Mouse (Mus musculus): ENCODE data around the gene Cenpe. TPM values are rescaled to one million over a fixed set of nuclear protein-coding genes. Genes with fewer than 3 reads are reported as not detected.
A peak's percentile ranks its signal among the peaks of the same experiment; 100 is the strongest.

Gene Cenpe
- total and polyA plus RNA-seq, 2 experiments from 2014 or later: 3.9 to 7.1 TPM

DNA sequence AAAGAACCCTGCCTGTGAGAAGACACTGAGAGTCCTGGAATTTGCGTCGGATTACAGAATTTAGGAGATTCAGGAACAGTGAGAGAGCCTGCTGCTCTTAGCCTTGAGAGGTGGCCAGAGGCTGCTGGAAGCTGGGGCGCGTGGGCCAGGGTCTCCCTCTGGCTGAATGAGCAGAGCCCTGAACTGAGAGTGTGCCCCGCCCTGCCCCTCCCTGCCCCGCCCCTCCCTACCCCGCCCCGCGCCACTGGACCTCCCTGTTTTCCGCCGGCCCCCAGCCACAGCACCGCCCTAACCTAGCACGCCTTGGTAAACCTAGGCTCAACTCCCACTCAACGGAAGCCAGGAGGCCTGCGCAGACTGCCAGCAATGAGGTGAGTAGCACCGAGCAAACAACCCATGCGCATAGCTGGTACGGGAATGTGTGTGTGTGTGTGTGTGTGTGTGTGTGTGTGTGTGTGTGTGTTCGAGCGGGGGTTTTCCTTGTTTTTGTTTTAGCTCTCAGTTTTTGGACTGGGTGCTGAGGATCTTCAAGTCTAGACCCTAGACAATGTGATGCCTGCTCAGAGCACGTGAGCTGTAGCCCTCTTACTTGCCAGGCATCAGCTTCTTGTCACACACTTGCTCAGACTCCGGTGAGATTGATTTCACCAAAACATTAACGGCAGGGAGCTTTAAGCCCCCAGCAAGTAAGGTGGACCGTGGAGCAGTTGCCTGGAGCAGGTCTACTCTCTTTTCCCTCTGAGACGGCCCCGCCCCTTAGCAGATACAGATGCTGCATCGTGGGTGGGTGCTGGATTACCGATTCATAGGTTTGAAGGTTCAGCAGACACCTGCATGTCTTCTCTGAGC is 95.3 kb downstream of the Cenpe start, which contains the start of gene Slc9b2:
Gene Slc9b2 (plus strand): TSS at position 290 of the 849 bp plus-strand sequence.
- no peak for TF ChIP-seq CTCF (IDR thresholded peaks at IDR 0.05; ENCODE audit: low read depth)
- Histone ChIP-seq H3K4me1 (ENCODE audit: insufficient read depth, low read length) (0 out of 2 replicates have a peak, but pooled peaks cover 5% of the 10 kb centered on the region), H3K9ac (replicated peaks; ENCODE audit: low read length) (no peak within 1 kb of the TSS; the same call in 1 of the 2 replicates), H3K9me3 (ENCODE audit: low read length) (no peaks in the 10 kb centered on the region), H3K27ac (no peak within 1 kb of the TSS), H3K36me3 (ENCODE audit: insufficient read depth, low read length) (no peaks in the 10 kb centered on the region), H3K27me3 (ENCODE audit: insufficient read depth, low read length) (no peaks in the 10 kb centered on the region), H3K4me3 (ENCODE audit: low read length) (peak within 1 kb of the TSS; percentile 29), H3K4me2 (ENCODE audit: low read depth, low read length) (peak within 1 kb of the TSS; percentile 62)
- DNase-seq (ENCODE audit: low spot score): peak; percentile 37
- 11% methylated on average over 28 of the region's 28 CpGs for WGBS
- peak; percentile 88 for ATAC-seq

DNA sequence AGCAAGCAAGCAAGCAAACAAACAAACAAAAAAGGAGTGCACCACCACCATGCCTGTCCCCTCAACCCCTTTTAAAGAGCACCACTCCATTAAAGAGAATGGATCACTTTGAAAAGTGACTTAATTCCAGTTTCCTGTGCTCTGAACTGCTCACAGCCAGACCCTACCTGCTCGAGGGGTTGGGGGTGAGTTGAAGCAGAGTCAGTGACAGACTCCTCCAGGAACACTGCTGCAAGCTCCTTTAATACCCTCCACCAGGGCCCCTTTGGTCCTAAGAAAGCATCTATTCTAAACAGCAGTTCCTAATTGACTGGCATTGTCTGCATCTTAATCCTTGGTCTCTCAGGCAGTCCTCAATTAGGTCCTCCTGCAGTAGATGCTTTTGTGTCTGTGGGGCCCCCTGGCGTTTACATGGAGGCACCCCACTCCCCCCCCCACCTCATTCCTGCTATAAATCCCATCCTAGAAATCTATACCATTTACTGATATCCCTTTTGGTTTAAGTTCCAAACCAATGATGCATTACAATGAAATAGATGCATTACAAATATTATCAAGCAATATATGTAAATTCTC is 100.7 kb downstream of the Cenpe start:
- no peaks in the 10 kb centered on the region for H3K4me1 ChIP-seq (ENCODE audit: insufficient read depth, low read length)
- WGBS: 18% methylated on average over 2 of the region's 2 CpGs
- no peak for TF ChIP-seq CTCF (IDR thresholded peaks at IDR 0.05; ENCODE audit: low read depth)
- no peaks in the 10 kb centered on the region for H3K27me3 ChIP-seq (ENCODE audit: insufficient read depth, low read length)
- H3K9ac ChIP-seq (replicated peaks; ENCODE audit: low read length): no peak overlapping the region
- no peaks in the 10 kb centered on the region for H3K9me3 ChIP-seq (ENCODE audit: low read length)
- DNase-seq (ENCODE audit: low spot score) (no peak), ATAC-seq (no peak)
- H3K36me3 ChIP-seq (ENCODE audit: insufficient read depth, low read length): no peaks in the 10 kb centered on the region
- H3K4me2 ChIP-seq (ENCODE audit: low read depth, low read length): no peak overlapping the region
- no peak overlapping the region for H3K4me3 ChIP-seq (ENCODE audit: low read length)
- no peak overlapping the region for H3K27ac ChIP-seq

DNA sequence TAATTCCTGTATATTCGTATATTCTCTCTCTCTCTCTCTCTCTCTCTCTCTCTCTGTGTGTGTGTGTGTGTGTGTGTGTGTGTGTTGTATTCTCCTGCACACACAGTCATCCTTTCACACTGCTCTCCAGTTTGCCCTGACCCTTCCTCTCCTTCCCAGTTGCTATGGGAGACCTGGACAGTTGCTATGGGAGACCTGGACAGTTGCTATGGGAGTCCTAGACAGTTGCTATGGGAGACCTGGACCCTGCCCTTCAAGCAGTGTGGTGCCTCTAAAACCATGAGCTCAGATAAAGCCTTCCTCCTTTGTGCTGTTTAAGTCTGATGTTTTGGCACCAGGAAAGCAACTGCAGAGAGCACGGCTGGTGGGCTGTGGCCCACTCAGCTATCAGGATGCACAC is 101.4 kb downstream of the Cenpe start:
- H3K9me3 ChIP-seq (ENCODE audit: low read length): no peaks in the 10 kb centered on the region
- DNase-seq (ENCODE audit: low spot score) (no peak), ATAC-seq (peak; percentile 76; the same call in 1 of the 2 replicates)
- no peak overlapping the region for H3K4me3 ChIP-seq (ENCODE audit: low read length)
- H3K27ac ChIP-seq: no peak overlapping the region
- no peak overlapping the region for H3K9ac ChIP-seq (replicated peaks; ENCODE audit: low read length)
- WGBS: 19% methylated on average over 2 of the region's 2 CpGs
- H3K4me2 ChIP-seq (ENCODE audit: low read depth, low read length): no peak overlapping the region
- H3K27me3 ChIP-seq (ENCODE audit: insufficient read depth, low read length): no peaks in the 10 kb centered on the region
- no peak for TF ChIP-seq CTCF (IDR thresholded peaks at IDR 0.05; ENCODE audit: low read depth)
- H3K4me1 ChIP-seq (ENCODE audit: insufficient read depth, low read length): no peaks in the 10 kb centered on the region
- no peaks in the 10 kb centered on the region for H3K36me3 ChIP-seq (ENCODE audit: insufficient read depth, low read length)

DNA sequence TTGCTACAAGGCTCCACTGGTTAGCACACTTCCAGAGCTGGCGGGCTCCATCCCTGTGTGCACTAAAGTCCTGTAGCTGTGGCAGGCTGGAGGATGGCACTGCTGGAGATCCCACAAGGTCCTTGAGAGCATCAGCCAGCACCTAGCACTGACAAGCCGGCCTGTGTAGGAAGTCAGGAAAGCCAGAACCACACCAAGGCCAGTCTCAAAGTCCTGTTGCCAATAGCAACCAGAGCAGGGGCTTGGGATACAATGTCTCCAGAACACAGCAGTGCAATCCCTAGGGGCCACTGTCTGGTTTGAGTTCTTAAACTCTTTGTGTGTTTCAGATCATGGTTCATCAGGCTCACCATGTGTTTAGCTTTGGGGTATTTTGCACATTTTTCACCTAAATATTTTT is 102.5 kb downstream of the Cenpe start:
- Histone ChIP-seq H3K9me3 (ENCODE audit: low read length) (no peaks in the 10 kb centered on the region), H3K36me3 (ENCODE audit: insufficient read depth, low read length) (no peaks in the 10 kb centered on the region), H3K27me3 (ENCODE audit: insufficient read depth, low read length) (no peaks in the 10 kb centered on the region), H3K4me3 (ENCODE audit: low read length) (no peak overlapping the region), H3K4me2 (ENCODE audit: low read depth, low read length) (no peak overlapping the region), H3K9ac (replicated peaks; ENCODE audit: low read length) (no peak overlapping the region), H3K4me1 (ENCODE audit: insufficient read depth, low read length) (no peaks in the 10 kb centered on the region), H3K27ac (no peak overlapping the region)
- DNase-seq (ENCODE audit: low spot score) (peak; percentile 34), ATAC-seq (peak; percentile 64; the same call in 1 of the 2 replicates)
- no peak for TF ChIP-seq CTCF (IDR thresholded peaks at IDR 0.05; ENCODE audit: low read depth)
- WGBS: 58% methylated on average over 2 of the region's 2 CpGs

DNA sequence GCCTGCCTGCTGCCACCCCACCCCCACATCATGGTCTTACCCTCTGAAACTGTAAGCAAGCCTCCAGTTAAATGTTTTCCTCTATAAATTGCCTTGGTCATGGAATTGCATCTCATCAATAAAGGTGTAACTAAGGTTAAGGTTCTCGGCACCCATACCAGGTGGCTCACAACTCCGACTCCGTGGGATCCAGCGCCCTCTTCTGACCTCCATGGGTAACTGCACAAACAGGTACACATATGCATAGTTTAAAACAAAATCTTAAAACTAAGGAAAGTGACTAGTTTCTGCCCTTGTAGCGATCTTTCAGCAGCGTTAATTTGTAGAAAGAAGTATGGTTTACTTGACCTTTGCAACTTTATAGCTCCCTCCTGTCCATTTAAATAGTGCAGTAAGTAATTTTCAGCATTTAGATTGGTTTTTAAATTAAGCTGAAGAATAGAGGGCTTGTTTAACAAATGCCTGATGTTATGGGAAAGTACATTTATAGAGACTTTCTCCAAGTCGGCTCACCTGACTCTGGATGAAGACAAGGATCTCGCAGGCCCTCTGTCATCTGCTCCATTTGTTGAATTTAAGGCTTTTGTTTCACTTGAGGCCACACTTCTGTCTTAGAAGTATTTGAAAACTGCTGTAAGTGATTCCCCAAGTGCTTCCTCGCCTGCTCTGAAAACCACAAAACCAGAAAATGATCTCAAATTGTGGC is 103.5 kb downstream of the Cenpe start:
- no peak overlapping the region for H3K9ac ChIP-seq (replicated peaks; ENCODE audit: low read length)
- TF ChIP-seq CTCF (IDR thresholded peaks at IDR 0.05; ENCODE audit: low read depth): no peak
- H3K4me1 ChIP-seq (ENCODE audit: insufficient read depth, low read length): no peaks in the 10 kb centered on the region
- H3K4me3 ChIP-seq (ENCODE audit: low read length): no peak overlapping the region
- 90% methylated on average over 9 of the region's 9 CpGs for WGBS
- H3K27me3 ChIP-seq (ENCODE audit: insufficient read depth, low read length): no peaks in the 10 kb centered on the region
- DNase-seq (ENCODE audit: low spot score) (no peak), ATAC-seq (no peak)
- no peaks in the 10 kb centered on the region for H3K36me3 ChIP-seq (ENCODE audit: insufficient read depth, low read length)
- H3K27ac ChIP-seq: no peak overlapping the region
- H3K4me2 ChIP-seq (ENCODE audit: low read depth, low read length): no peak overlapping the region
- H3K9me3 ChIP-seq (ENCODE audit: low read length): no peaks in the 10 kb centered on the region

DNA sequence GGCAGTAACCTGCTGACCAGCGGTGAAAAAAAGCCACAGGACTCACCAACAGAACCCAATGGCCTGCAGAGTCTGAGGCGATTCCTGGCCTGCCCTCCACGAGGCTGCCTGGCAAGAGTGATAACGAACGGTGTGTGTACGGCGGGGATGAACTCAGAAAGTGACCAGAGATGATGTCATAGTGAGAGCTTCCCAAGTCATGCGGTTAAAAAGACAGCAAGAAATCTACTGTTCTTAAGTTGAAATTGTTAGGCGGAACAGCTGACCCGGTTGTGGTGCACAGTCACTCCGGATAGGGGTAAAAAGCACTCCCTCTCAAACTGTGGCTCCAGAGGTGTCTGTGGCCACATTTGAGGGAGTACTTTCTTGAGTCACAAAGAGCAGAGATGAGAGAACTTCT is 106.0 kb downstream of the Cenpe start:
- 88% methylated on average over 11 of the region's 11 CpGs for WGBS

More for the DNA sequence above, 106.0 kb downstream of the Cenpe start:
- H3K27ac ChIP-seq: no peak overlapping the region
- H3K4me2 ChIP-seq (ENCODE audit: low read depth, low read length): no peak overlapping the region
- no peaks in the 10 kb centered on the region for H3K36me3 ChIP-seq (ENCODE audit: insufficient read depth, low read length)
- no peaks in the 10 kb centered on the region for H3K4me1 ChIP-seq (ENCODE audit: insufficient read depth, low read length)
- H3K9me3 ChIP-seq (ENCODE audit: low read length): no peaks in the 10 kb centered on the region
- DNase-seq (ENCODE audit: low spot score): no peak
- H3K27me3 ChIP-seq (ENCODE audit: insufficient read depth, low read length): no peaks in the 10 kb centered on the region
- ATAC-seq: no peak
- H3K9ac ChIP-seq (replicated peaks; ENCODE audit: low read length): no peak overlapping the region
- no peak overlapping the region for H3K4me3 ChIP-seq (ENCODE audit: low read length)
- no peak for TF ChIP-seq CTCF (IDR thresholded peaks at IDR 0.05; ENCODE audit: low read depth)

Other genes starting within 250 kb of the Cenpe start
- gene Bdh2, start 68.7 kb downstream of the Cenpe start, total RNA-seq (2014; rRNA removed): 3.1 and 4.0 TPM in 2 replicates
- 7.2 and 8.3 TPM in 2 replicates for gene Bdh2, start 68.7 kb downstream of the Cenpe start, polyA plus RNA-seq (2015; fragmentation: Nextera tagmentation; extraction: Ambion mirVana)
- gene Slc9b2, start 95.2 kb downstream of the Cenpe start, total RNA-seq (2014; rRNA removed): 0.50 and 3.0 TPM in 2 replicates
- 1.9 and 2.3 TPM in 2 replicates for gene Slc9b2, start 95.2 kb downstream of the Cenpe start, polyA plus RNA-seq (2015; fragmentation: Nextera tagmentation; extraction: Ambion mirVana)
- gene Slc9b1, start 135.5 kb downstream of the Cenpe start, total RNA-seq (2014; rRNA removed): not detected in 2 replicates
- gene Slc9b1, start 135.5 kb downstream of the Cenpe start, polyA plus RNA-seq (2015; fragmentation: Nextera tagmentation; extraction: Ambion mirVana): 0.33 TPM in 1 of 2 replicates, not detected in the other
- gene Cisd2, start 211.4 kb downstream of the Cenpe start, total RNA-seq (2014; rRNA removed): 21.2 and 21.7 TPM in 2 replicates
- gene Cisd2, start 211.4 kb downstream of the Cenpe start, polyA plus RNA-seq (2015; fragmentation: Nextera tagmentation; extraction: Ambion mirVana): 46.2 and 46.4 TPM in 2 replicates
- gene Ube2d3, start 225.6 kb downstream of the Cenpe start, total RNA-seq (2014; rRNA removed): 581 and 632 TPM in 2 replicates
- gene Ube2d3, start 225.6 kb downstream of the Cenpe start, polyA plus RNA-seq (2015; fragmentation: Nextera tagmentation; extraction: Ambion mirVana): 321 and 336 TPM in 2 replicates

All from hindbrain, postnatal 0 days (tissue).